Mouse (Mus musculus): ENCODE data around the gene Inpp4b. TPM values are rescaled to one million over a fixed set of nuclear protein-coding genes. Genes with fewer than 3 reads are reported as not detected.

Gene Inpp4b
- polyA plus RNA-seq, 1 experiment, result 5.5 TPM

DNA sequence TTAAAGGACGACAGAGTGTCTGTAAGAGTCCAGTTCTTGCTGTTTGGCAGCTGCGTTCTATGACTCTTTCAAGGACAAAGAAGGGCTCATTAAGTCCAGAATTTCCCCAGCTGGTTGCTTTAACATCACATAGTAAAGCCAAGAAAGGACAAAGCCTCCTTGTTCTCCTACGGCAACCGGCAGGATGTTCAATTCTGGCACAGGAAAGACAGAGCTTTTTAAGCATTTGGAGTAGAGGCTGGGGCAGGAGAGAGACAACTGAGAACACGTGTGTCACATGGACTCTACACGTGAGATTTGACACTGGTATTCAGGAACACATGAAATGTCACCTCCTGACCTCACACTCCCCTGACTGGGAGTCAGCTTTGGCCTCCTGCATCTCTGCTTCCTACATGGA, 109.7 kb downstream of the Inpp4b start:
- TF ChIP-seq CTCF (IDR thresholded peaks at IDR 0.05; ENCODE audit: low read depth, low read length), result no peak
- TF ChIP-seq POLR2A (IDR thresholded peaks at IDR 0.05; ENCODE audit: borderline replicate concordance, low read depth, low read length), result no peak
- Histone ChIP-seq H3K4me1 (ENCODE audit: control insufficient read depth, insufficient read depth, low read length) (peaks cover 2% of the 10 kb centered on the region; the same call in 1 of the 2 replicates), H3K27ac (ENCODE audit: insufficient read depth, low read depth, low read length) (no peak overlapping the region), H3K4me3 (ENCODE audit: insufficient read depth, low read length) (no peak overlapping the region)

DNA sequence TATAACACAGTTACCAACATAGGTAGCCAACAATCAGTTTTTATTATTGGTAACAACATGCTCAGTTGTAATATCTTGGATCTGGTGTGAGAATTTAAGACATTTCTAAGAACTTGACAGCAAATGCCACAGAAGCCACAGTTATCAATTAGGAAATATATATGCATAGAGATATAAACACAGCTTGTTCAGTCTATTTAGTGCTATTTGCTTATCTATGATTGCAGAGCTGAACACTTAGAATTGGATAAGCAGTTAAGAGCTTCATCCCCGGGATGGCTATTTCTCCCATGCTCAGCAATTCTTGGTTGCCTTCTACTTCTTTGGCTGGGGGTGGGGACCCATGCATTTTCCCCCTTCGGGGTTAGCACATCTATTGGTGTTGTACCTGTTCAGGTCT, 112.5 kb downstream of the Inpp4b start:
- H3K4me1 ChIP-seq (ENCODE audit: control insufficient read depth, insufficient read depth, low read length), result peaks cover 2% of the 10 kb centered on the region; the same call in 1 of the 2 replicates
- no peak overlapping the region for H3K27ac ChIP-seq (ENCODE audit: insufficient read depth, low read depth, low read length)
- no peak for TF ChIP-seq POLR2A (IDR thresholded peaks at IDR 0.05; ENCODE audit: borderline replicate concordance, low read depth, low read length)
- no peak for TF ChIP-seq CTCF (IDR thresholded peaks at IDR 0.05; ENCODE audit: low read depth, low read length)
- H3K4me3 ChIP-seq (ENCODE audit: insufficient read depth, low read length), result no peak overlapping the region

DNA sequence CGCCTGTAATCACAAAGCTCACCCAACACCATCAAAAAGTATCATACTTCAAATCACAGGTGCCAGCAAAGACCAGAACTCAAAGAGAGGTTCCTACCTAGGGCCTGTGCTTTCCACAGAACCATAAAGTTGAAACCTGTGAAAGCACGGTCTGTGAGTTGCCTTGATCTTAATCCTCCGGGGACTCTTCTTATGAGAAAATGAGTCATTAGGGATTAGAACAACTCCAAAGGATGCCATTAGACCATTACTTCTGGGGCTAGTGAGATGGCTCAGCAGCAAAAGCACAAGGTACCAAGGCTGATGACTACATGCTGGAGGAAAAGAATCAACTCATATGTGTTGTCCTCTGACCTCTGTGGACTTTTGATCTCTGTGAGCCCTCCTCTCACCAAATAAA, 121.4 kb downstream of the Inpp4b start:
- no peaks in the 10 kb centered on the region for H3K4me1 ChIP-seq (ENCODE audit: control insufficient read depth, insufficient read depth, low read length)
- TF ChIP-seq POLR2A (IDR thresholded peaks at IDR 0.05; ENCODE audit: borderline replicate concordance, low read depth, low read length) (no peak), CTCF (IDR thresholded peaks at IDR 0.05; ENCODE audit: low read depth, low read length) (no peak)
- no peak overlapping the region for H3K27ac ChIP-seq (ENCODE audit: insufficient read depth, low read depth, low read length)
- H3K4me3 ChIP-seq (ENCODE audit: insufficient read depth, low read length), result no peak overlapping the region

DNA sequence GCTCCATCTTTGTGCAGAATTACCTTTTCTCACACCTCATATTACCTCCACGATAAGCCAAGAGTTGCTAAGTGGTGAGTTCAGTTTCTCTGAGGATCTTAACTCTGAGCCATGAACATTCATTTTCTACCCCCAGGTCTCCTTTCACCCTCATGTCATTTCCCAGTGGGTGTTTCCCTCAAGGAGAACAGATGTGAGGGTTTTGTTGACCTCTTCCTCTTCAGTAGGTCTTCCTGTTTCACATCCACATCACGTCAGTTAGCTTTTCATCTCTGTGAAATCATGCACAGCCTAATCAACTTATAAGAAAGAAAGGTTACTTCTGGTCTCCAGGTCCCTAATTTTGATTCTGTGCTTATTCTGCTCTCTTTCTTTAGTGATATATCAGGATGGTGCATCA, 124.4 kb downstream of the Inpp4b start:
- H3K4me3 ChIP-seq (ENCODE audit: insufficient read depth, low read length), result no peak overlapping the region

DNA sequence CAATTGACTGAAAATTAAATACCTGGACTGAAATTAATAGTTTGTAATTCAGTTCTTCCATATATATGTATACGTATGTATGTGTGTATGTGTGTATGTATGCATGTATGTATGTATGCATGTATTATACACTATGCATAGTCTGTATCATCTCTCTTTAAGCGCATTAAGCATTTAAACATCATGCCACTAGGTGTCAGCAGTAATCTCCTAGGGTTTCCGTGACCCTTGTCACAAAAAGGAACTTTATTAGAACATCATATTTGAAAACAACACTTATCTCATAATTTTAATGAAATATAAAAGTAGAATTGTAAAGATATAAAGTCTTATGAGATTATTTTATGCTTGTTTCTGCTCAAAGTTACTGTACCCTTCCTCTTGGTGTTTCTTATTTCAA, 136.3 kb downstream of the Inpp4b start:
- H3K4me1 ChIP-seq (ENCODE audit: control insufficient read depth, insufficient read depth, low read length), result no peaks in the 10 kb centered on the region
- H3K4me3 ChIP-seq (ENCODE audit: insufficient read depth, low read length), result no peak overlapping the region
- TF ChIP-seq CTCF (IDR thresholded peaks at IDR 0.05; ENCODE audit: low read depth, low read length) (no peak), POLR2A (IDR thresholded peaks at IDR 0.05; ENCODE audit: borderline replicate concordance, low read depth, low read length) (no peak)
- no peak overlapping the region for H3K27ac ChIP-seq (ENCODE audit: insufficient read depth, low read depth, low read length)

More for the DNA sequence above, 124.4 kb downstream of the Inpp4b start:
- H3K27ac ChIP-seq (ENCODE audit: insufficient read depth, low read depth, low read length), result no peak overlapping the region
- TF ChIP-seq CTCF (IDR thresholded peaks at IDR 0.05; ENCODE audit: low read depth, low read length) (no peak), POLR2A (IDR thresholded peaks at IDR 0.05; ENCODE audit: borderline replicate concordance, low read depth, low read length) (no peak)
- no peaks in the 10 kb centered on the region for H3K4me1 ChIP-seq (ENCODE audit: control insufficient read depth, insufficient read depth, low read length)

DNA sequence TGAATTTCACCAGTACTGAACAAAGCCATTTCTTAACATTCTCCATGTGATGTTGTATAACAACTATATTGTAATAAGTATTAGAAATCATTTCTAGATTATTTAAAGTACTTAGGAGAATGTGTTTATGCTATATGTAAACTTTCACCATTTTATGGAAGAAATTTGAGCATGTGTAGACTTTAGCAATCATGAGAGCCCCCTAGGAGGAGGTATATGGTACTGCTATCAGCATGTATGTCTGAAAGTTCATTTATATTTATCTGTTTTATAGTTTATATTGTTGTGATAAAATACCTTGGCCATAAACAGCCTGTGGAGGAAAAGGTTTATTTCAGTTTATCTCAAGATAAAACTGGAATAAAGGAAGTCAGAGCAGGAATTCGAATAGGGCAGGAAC, 141.5 kb downstream of the Inpp4b start:
- H3K27ac ChIP-seq (ENCODE audit: insufficient read depth, low read depth, low read length), result no peak overlapping the region
- TF ChIP-seq CTCF (IDR thresholded peaks at IDR 0.05; ENCODE audit: low read depth, low read length) (no peak), POLR2A (IDR thresholded peaks at IDR 0.05; ENCODE audit: borderline replicate concordance, low read depth, low read length) (no peak)
- H3K4me3 ChIP-seq (ENCODE audit: insufficient read depth, low read length), result no peak overlapping the region
- H3K4me1 ChIP-seq (ENCODE audit: control insufficient read depth, insufficient read depth, low read length), result 0 out of 2 replicates have a peak, but pooled peaks cover 2% of the 10 kb centered on the region

DNA sequence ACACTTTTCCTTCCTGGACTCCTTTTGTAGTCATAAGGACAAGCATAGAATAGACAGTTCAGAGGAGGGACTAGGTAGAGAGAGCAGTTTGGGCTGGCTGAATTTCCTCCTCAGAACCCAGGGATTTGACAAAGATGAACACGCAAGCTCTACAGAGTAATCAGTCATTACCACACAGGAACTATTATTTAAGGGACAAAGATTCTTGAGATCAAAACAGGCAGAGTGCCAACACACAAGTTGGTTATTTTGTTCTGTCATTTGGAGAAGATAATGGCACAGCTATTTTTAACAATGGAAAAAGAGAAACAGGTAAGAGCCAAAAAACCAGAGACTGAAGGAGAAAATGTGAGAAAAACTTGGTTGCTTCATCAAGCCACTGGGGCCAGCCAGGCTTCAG, 143.3 kb downstream of the Inpp4b start:
- no peak overlapping the region for H3K4me3 ChIP-seq (ENCODE audit: insufficient read depth, low read length)
- no peak overlapping the region for H3K27ac ChIP-seq (ENCODE audit: insufficient read depth, low read depth, low read length)
- 0 out of 2 replicates have a peak, but pooled peaks cover 2% of the 10 kb centered on the region for H3K4me1 ChIP-seq (ENCODE audit: control insufficient read depth, insufficient read depth, low read length)
- no peak for TF ChIP-seq CTCF (IDR thresholded peaks at IDR 0.05; ENCODE audit: low read depth, low read length)
- no peak for TF ChIP-seq POLR2A (IDR thresholded peaks at IDR 0.05; ENCODE audit: borderline replicate concordance, low read depth, low read length)

DNA sequence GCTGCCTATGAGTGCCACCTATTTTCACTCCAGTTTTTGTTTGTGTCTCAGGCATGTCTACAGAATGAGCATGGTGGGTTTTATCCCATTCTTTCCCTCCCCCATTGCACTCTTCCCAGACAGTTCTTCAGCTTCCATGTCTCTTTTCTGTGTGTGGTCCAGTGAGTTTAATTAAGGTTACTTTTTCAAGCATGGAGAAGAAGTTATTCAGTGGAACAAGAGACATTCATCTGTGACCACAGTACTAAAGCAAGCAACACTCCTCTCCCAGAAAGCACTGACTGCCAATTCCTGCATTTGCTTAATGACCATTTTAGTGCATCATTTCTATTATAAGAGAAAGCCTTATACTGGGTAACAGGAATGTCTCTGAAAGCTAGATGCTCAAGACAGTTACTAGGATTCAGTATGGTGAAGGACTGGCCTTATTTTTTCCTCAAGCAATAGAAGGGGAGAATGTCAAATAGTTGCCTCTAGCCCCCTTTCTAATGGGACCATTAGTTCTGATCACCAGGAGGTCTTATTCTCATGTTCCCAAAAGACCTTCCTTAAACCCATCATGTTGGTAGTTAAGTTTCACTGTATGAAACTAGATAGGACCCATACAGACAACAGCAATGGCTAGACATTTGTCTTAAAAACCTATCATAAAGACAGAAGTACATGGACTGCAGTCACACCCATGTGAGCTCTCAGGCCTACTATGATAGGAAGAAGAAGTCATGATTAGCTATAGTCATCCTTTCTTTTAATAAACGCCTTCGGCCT, 147.7 kb downstream of the Inpp4b start:
- 0 out of 2 replicates have a peak, but pooled peaks cover 2% of the 10 kb centered on the region for H3K4me1 ChIP-seq (ENCODE audit: control insufficient read depth, insufficient read depth, low read length)
- TF ChIP-seq CTCF (IDR thresholded peaks at IDR 0.05; ENCODE audit: low read depth, low read length) (no peak), POLR2A (IDR thresholded peaks at IDR 0.05; ENCODE audit: borderline replicate concordance, low read depth, low read length) (no peak)

DNA sequence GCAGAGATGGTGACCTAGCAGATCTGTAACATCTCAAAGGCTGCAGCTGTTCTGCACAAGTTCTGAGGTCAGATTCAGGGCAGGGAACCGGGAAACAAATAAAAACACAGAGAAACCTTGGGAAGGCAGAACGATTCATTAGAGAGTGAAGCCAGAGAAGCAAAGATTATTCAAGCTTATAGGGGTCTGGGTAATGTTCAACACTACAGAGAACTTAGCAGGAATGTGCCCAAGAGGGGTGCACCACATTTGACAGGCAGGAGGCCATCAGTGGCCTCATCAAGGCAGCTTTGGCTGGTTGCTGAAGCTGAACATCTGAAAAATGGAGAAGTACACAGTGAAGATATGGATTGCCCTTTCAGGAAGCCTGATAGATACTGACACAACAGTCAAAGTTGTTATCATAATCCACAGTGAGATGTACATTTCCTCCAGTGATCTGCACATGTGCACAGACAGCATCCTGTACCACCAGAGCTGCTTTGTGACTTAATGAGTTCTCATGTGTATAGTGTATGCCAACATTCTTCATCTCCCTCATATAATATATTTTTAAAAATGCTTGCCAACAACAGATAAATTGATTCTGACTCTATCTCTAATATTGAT, 148.8 kb downstream of the Inpp4b start:
- TF ChIP-seq POLR2A (IDR thresholded peaks at IDR 0.05; ENCODE audit: borderline replicate concordance, low read depth, low read length) (no peak), CTCF (IDR thresholded peaks at IDR 0.05; ENCODE audit: low read depth, low read length) (no peak)
- Histone ChIP-seq H3K4me3 (ENCODE audit: insufficient read depth, low read length) (no peak overlapping the region), H3K4me1 (ENCODE audit: control insufficient read depth, insufficient read depth, low read length) (no peaks in the 10 kb centered on the region), H3K27ac (ENCODE audit: insufficient read depth, low read depth, low read length) (no peak overlapping the region)

More for the DNA sequence above, 147.7 kb downstream of the Inpp4b start:
- Histone ChIP-seq H3K4me3 (ENCODE audit: insufficient read depth, low read length) (no peak overlapping the region), H3K27ac (ENCODE audit: insufficient read depth, low read depth, low read length) (no peak overlapping the region)

DNA sequence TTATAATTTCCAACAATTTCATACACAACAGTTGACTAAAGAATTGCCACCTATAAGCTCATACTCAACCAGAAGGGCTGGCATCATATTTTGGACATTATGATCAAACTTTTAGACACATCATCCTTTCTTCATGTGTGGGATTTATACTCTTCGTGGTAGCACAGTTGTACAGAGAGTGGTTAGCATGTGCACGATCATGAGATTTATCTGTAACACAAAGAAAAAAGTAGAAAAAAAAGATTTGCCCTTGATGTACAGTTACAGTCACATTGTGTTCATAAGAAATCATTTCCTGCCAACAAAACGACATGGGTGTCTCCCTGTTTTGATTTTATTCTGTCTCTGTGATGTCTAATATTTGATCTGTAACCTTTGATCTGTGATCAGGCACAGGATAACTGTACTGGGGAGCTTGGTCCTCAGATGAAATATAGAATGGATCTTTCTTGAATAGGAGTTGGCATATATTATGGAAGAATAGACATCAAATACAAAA, 149.4 kb downstream of the Inpp4b start:
- Histone ChIP-seq H3K4me3 (ENCODE audit: insufficient read depth, low read length) (no peak overlapping the region), H3K27ac (ENCODE audit: insufficient read depth, low read depth, low read length) (no peak overlapping the region), H3K4me1 (ENCODE audit: control insufficient read depth, insufficient read depth, low read length) (no peaks in the 10 kb centered on the region)
- TF ChIP-seq CTCF (IDR thresholded peaks at IDR 0.05; ENCODE audit: low read depth, low read length), result no peak
- TF ChIP-seq POLR2A (IDR thresholded peaks at IDR 0.05; ENCODE audit: borderline replicate concordance, low read depth, low read length), result no peak

Measured in bone marrow macrophage, adult 2 months (primary cell).